Mouse (Mus musculus) liver, embryonic 16.5 days (tissue): ENCODE measurements around the gene Exoc3l2. TPM values are rescaled to one million over a fixed set of nuclear protein-coding genes. Genes with fewer than 3 reads are reported as not detected.

ENCODE experiments used
- ATAC-seq: fragments of 200-750 bp; cut with Nextera tagmentation; 2 replicates; pipeline ENCODE4 v1.8.0; 2017; ENCODE audit warnings: low read depth, mild to moderate bottlenecking, moderate number of reproducible peaks, moderate library complexity
- H3K27ac ChIP-seq: fragments of 300-500 bp; sonication (generic); 2 replicates; pipeline ENCODE4 v1.5.1; 2014; ENCODE audit warnings: mild to moderate bottlenecking, low read length
- H3K27me3 ChIP-seq: fragments of 300-500 bp; sonication (generic); 2 replicates; pipeline ENCODE4 v1.6.1; 2014; ENCODE audit warnings: low read depth, low read length, mixed read lengths; ENCODE audit not compliant: control insufficient read depth, insufficient read depth
- H3K36me3 ChIP-seq: fragments of 300-500 bp; sonication (generic); 2 replicates; pipeline ENCODE4 v1.6.1; 2014; ENCODE audit warnings: mild to moderate bottlenecking; ENCODE audit not compliant: control insufficient read depth, insufficient read depth
- H3K4me1 ChIP-seq: fragments of 300-500 bp; sonication (generic); 2 replicates; pipeline ENCODE4 v1.6.1; 2014; ENCODE audit warnings: low read depth, low read length, mixed read lengths; ENCODE audit not compliant: control insufficient read depth
- H3K4me2 ChIP-seq: fragments of 300-500 bp; sonication (generic); 2 replicates; pipeline ENCODE4 v1.6.1; 2014; ENCODE audit warnings: low read depth, low read length, mixed read lengths
- H3K4me3 ChIP-seq: fragments of 300-500 bp; sonication (generic); 2 replicates; pipeline ENCODE4 v1.5.1; 2014; ENCODE audit warnings: low read depth, mild to moderate bottlenecking, low read length
- H3K9ac ChIP-seq: fragments of 300-500 bp; sonication (generic); 2 replicates; pipeline ENCODE4 v1.6.1; 2014; ENCODE audit warnings: low read depth, low read length
- H3K9me3 ChIP-seq: fragments of 300-500 bp; sonication (generic); replicated peaks from 2 replicates; pipeline ENCODE4 v1.6.1; 2016; ENCODE audit warnings: low read length; ENCODE audit not compliant: control insufficient read depth
- WGBS: fragments of 180-500 bp; shearing (Covaris S2); extraction: QIAGEN DNeasy Blood & Tissue Kit; methylation state at CpG from one replicate; pipeline ENCODE4 v1.1.7; 2014; ENCODE audit not compliant: insufficient replicate concordance; 5-methylcytosine and 5-hydroxymethylcytosine counted together
- polyA plus RNA-seq: library from polyadenylated mRNA; unstranded; fragments of >200 nt; fragmentation: Nextera tagmentation; extraction: Ambion mirVana; gene quantifications from 2 replicates; pipeline ENCODE4 v1.2.1, GENCODE M21; 2015

Gene Exoc3l2
- polyA plus RNA-seq, 1 experiment from 2014 or later = 0.54 TPM

DNA sequence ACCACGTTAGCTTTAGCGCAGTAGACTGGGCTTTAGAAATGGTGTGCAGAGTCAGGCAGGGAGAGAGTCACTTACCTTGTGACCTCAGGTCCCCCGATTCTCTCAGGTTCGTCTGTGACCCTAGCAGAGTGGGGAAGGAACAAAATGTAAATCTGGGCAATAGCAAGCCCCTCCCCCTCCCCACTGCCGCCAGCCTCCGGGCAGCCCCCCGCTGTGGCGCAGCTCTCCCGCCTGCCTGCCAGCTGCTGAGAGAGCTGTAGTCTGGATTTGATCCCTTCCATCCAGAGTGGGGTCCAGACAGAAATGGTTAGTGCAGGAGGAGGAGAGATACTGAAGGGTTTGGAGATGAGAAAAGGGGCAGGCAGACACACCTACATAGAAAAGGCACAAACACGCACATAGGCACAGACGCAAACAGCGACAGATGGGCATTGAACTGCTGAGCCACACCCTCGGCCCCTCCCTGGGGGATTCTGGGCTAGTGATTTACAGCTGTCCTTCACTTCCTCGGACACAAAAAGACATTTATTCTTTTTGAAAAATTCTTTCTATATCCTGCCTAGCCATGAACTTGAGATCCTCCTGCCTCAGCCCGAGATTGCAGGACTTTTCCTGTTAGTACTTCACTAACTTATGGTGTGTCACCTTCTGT is 35.0 kb upstream of the Exoc3l2 start:
- no peak overlapping the region for H3K27ac ChIP-seq
- 71% methylated on average over 15 of the region's 15 CpGs for WGBS
- no peak overlapping the region for H3K4me2 ChIP-seq
- peaks cover 11% of the 10 kb centered on the region for H3K36me3 ChIP-seq
- no peak for ATAC-seq
- no peaks in the 10 kb centered on the region for H3K9me3 ChIP-seq
- H3K9ac ChIP-seq = no peak overlapping the region
- no peaks in the 10 kb centered on the region for H3K4me1 ChIP-seq
- H3K27me3 ChIP-seq = no peaks in the 10 kb centered on the region
- no peak overlapping the region for H3K4me3 ChIP-seq

DNA sequence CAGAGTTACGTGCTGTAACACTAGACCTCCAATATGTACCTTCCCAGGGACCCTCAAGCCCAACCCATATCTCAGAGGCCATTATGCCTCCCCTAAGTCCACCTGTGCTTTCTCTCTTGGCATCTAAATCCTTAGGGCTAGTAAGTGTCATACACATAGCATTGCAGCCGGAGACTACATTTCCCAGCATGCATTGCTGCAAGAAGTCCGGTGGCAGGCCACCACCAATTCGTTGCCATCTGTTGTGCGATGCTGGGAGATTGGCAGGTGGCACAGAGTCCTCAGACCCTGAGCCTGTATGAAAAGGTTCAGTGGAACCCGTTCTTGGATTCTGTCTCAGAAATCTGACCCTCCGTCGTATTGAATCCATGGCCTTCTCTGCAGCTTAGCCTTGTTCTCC is 33.4 kb upstream of the Exoc3l2 start:
- no peak overlapping the region for H3K4me3 ChIP-seq
- no peak overlapping the region for H3K9ac ChIP-seq
- H3K9me3 ChIP-seq = no peaks in the 10 kb centered on the region
- H3K27me3 ChIP-seq = no peaks in the 10 kb centered on the region
- H3K4me2 ChIP-seq = no peak overlapping the region
- no peak for ATAC-seq
- H3K36me3 ChIP-seq = peaks cover 11% of the 10 kb centered on the region
- no peak overlapping the region for H3K27ac ChIP-seq
- H3K4me1 ChIP-seq = no peaks in the 10 kb centered on the region
- 69% methylated on average over 8 of the region's 8 CpGs for WGBS

DNA sequence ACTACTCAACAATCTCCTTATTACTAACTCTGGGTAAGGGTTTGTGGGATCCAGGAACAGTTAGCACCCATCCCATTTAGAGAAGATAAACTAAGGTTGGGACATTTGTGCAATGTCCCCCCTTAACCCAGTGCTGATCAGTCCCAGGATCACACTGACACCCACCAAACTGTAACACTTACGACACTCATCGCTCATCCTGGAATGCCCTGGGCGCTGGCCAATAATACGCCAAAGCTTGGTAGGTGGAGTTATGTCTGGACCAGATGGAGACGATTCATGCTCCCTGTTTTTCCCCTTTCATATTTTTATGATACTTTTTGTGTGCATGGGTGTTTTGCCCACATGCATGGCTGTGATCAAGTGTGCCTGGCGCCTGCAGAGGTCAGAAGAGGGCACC is 32.7 kb upstream of the Exoc3l2 start:
- 75% methylated on average over 6 of the region's 6 CpGs for WGBS

DNA sequence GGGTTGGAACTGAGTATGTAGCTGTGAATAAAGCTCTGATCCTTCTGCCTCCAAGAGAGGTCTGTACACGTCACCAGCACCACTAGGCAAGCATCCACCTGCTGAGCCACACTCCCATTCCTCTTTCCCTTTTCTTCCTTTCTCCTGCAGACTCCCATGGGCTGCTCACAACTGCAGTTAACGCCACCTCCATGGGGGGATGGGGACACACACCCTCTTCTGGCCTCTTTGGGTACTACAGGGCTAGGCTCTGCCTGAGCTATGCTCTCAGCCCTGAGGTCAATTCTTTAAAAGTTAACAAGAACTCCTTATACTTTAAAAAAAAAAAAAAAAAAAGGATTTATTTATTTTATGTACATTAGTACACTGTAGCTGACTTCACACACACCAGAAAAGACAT is 30.7 kb upstream of the Exoc3l2 start:
- H3K9me3 ChIP-seq = no peaks in the 10 kb centered on the region
- H3K4me3 ChIP-seq = no peak overlapping the region
- H3K27ac ChIP-seq = no peak overlapping the region
- ATAC-seq = no peak
- H3K27me3 ChIP-seq = no peaks in the 10 kb centered on the region
- H3K4me2 ChIP-seq = no peak overlapping the region
- H3K4me1 ChIP-seq = no peaks in the 10 kb centered on the region
- H3K36me3 ChIP-seq = peaks cover 13% of the 10 kb centered on the region
- WGBS = 86% methylated on average over 2 of the region's 2 CpGs
- H3K9ac ChIP-seq = no peak overlapping the region

More for the DNA sequence above, 32.7 kb upstream of the Exoc3l2 start:
- no peaks in the 10 kb centered on the region for H3K4me1 ChIP-seq
- H3K27ac ChIP-seq = no peak overlapping the region
- no peak overlapping the region for H3K9ac ChIP-seq
- no peak for ATAC-seq
- no peak overlapping the region for H3K4me2 ChIP-seq
- peaks cover 11% of the 10 kb centered on the region for H3K36me3 ChIP-seq
- no peak overlapping the region for H3K4me3 ChIP-seq
- no peaks in the 10 kb centered on the region for H3K9me3 ChIP-seq
- no peaks in the 10 kb centered on the region for H3K27me3 ChIP-seq

DNA sequence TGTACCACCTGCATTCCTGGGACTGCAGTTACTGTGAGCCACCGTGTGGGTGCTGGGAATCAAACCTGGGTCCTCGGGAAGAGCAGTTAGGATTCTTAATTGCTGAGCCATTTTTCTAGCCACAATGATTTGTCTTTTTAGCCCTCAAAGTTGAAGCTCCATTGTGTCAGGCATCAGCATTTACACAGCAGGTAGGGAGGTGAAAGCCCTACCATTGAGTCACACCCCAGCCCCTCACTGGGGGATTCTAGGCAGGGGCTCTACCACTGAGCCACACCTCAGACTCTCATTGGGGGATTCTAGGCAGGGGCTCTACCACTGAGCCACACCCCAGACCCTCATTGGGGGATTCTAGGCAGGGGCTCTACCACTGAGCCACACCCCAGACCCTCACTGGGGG is 26.9 kb upstream of the Exoc3l2 start:
- H3K4me2 ChIP-seq = no peak overlapping the region
- H3K4me3 ChIP-seq = no peak overlapping the region
- H3K27ac ChIP-seq = no peak overlapping the region
- H3K36me3 ChIP-seq = peaks cover 13% of the 10 kb centered on the region
- no peaks in the 10 kb centered on the region for H3K9me3 ChIP-seq
- H3K27me3 ChIP-seq = no peaks in the 10 kb centered on the region
- no peaks in the 10 kb centered on the region for H3K4me1 ChIP-seq
- ATAC-seq = no peak
- no peak overlapping the region for H3K9ac ChIP-seq
- 62% methylated on average over 2 of the region's 2 CpGs for WGBS

DNA sequence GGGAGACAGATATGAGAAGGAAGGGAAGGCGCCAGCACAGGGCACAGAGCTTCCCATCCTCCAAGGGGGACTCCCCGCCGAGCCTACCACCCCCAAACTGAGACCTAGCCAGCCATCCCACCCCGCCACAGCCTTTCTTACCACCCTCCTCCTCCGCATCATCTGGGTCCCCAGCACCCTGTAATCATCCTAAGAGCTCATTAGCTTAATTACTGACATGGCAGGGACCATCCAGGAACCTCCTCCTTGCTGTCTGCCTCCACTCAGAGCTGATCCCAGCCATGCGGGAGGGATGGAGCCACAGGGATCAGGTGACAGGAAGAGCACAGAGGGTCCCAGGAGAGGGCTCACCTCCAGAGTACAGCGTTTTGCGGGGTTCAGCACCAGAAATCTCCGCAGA is 26.1 kb upstream of the Exoc3l2 start:
- ATAC-seq = no peak
- 75% methylated on average over 9 of the region's 9 CpGs for WGBS
- Histone ChIP-seq H3K4me1 (no peaks in the 10 kb centered on the region), H3K4me3 (no peak overlapping the region), H3K4me2 (no peak overlapping the region), H3K9ac (no peak overlapping the region), H3K36me3 (peaks cover 13% of the 10 kb centered on the region), H3K27me3 (no peaks in the 10 kb centered on the region), H3K27ac (no peak overlapping the region), H3K9me3 (no peaks in the 10 kb centered on the region)

DNA sequence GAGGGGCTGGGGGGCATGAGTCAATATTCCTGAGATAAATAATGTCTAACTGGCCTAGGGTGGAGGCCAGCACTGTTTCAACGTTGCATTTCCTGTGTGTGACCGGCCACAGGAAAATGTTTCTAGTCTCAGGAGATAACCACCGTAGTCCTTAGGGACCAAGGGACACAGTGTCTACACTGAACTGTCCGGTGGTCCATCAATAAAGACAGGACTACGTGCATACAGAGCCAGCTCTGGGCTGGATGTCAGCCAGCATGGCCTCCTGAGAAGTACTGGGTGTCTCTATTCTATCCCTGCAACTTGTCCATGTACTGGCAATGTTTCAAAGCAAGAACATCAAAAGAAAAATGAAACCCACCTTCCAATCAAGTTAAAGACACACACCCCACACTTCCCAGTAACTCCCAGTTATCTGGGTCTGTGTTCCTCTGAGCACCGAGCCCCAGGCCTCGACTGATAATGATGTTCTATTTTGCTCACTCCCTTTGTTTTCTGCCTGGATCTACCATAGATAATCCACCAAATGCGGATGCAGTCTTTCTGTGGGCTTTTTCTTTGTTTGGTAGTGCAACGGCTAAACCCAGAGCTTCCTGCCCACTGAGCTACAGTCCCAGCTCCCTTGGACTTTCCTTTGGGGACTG is 21.6 kb upstream of the Exoc3l2 start:
- peak; percentile 59 for ATAC-seq
- 45% methylated on average over 9 of the region's 9 CpGs for WGBS
- no peaks in the 10 kb centered on the region for H3K4me1 ChIP-seq
- no peak overlapping the region for H3K27ac ChIP-seq
- H3K9me3 ChIP-seq = no peaks in the 10 kb centered on the region
- H3K27me3 ChIP-seq = no peaks in the 10 kb centered on the region
- no peak overlapping the region for H3K4me2 ChIP-seq
- no peak overlapping the region for H3K4me3 ChIP-seq
- no peak overlapping the region for H3K9ac ChIP-seq
- H3K36me3 ChIP-seq = peaks cover 2% of the 10 kb centered on the region

DNA sequence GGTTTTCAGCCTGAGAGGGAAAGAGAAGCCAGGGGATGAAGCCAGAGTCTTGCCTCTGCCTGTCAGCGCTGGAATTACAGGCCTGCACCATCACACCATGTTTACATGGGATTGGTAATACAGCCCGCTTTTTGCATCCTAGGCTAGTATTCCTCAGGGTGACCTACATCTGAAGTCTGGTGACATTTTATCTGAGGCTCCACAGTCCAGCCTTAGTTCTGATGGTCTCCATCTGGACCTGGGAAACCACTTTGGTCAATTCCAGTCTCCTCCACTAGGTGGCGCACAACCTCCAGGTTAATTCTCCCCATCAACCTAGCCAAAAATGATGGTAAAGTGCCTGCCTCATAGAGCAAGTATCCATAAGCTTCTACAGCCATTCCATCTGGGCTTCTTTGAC is 19.8 kb upstream of the Exoc3l2 start:
- H3K9me3 ChIP-seq = no peaks in the 10 kb centered on the region
- ATAC-seq = no peak
- H3K4me1 ChIP-seq = no peaks in the 10 kb centered on the region
- WGBS = 38% methylated on average over 3 of the region's 3 CpGs
- no peaks in the 10 kb centered on the region; the same call in 1 of the 2 replicates for H3K36me3 ChIP-seq
- no peak overlapping the region for H3K9ac ChIP-seq
- no peak overlapping the region for H3K27ac ChIP-seq
- no peaks in the 10 kb centered on the region for H3K27me3 ChIP-seq
- H3K4me2 ChIP-seq = no peak overlapping the region
- H3K4me3 ChIP-seq = no peak overlapping the region

DNA sequence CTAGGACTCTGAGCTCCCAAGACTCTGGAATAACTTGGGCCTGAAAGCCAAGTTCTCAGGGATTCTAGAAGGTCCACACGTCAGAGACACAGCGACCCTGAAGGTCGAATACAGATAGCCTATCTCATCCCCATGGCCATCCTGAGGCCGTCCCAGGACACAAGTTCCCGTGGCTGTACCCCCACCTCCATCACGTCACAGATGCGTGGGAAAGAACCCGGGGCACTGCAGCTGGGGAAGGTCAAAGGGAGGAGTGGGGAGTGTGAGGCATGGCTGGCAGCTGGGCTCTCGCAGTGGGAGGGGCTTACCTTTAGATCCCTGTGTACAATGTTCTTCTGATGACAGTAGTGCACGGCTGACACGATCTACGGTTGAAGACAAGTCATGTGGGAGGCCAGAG is 18.3 kb upstream of the Exoc3l2 start:
- WGBS = 73% methylated on average over 12 of the region's 12 CpGs
- Histone ChIP-seq H3K9ac (no peak overlapping the region), H3K36me3 (no peaks in the 10 kb centered on the region; the same call in 1 of the 2 replicates), H3K27ac (no peak overlapping the region), H3K27me3 (no peaks in the 10 kb centered on the region), H3K4me3 (no peak overlapping the region), H3K4me2 (no peak overlapping the region), H3K9me3 (no peaks in the 10 kb centered on the region), H3K4me1 (no peaks in the 10 kb centered on the region)
- ATAC-seq = no peak
